ENCODE assay signal across 7 mouse cellular contexts in genomic region chr7:83631828-83632681, GRCm38 (mm10). TPM values are rescaled to one million over a fixed set of nuclear protein-coding genes. Genes with fewer than 3 reads are reported as not detected.
A peak's percentile ranks its signal among the peaks of the same experiment; 100 is the strongest.
DNase-seq lines count a peak whose midpoint lies in the region; ATAC-seq lines count a peak whose summit lies in the region.

Stard5 (plus strand) TSS chr7:83631959.

- no peaks in the 10 kb centered on the region for H3K27me3 ChIP-seq in embryonic facial prominence, embryonic 10.5 days (replicated peaks; ENCODE audit: low read depth, poor library complexity, severe bottlenecking)
- no peaks in the 10 kb centered on the region for H3K27me3 ChIP-seq in limb, embryonic 10.5 days (ENCODE audit: low read depth, poor library complexity, severe bottlenecking)
- H3K27me3 ChIP-seq in midbrain, embryonic 13.5 days = no peaks in the 10 kb centered on the region

- H3K9ac ChIP-seq in midbrain, embryonic 13.5 days (replicated peaks) = peak within 1 kb of the TSS; percentile 72

- peak; percentile 96 for DNase-seq in adrenal gland, postnatal 10 days
- DNase-seq in embryonic facial prominence, embryonic 10.5 days (ENCODE audit: low spot score) = peak; percentile 91
- DNase-seq in kidney, adult 11 months = peak; percentile 97
- DNase-seq in limb, embryonic 10.5 days (ENCODE audit: low spot score) = peak; percentile 85
- DNase-seq in spleen, adult 12 weeks (ENCODE audit: low spot score) = peak; percentile 79

- ATAC-seq in granulocyte monocyte progenitor cell, adult 5-6 weeks (replicated peaks; ENCODE audit: poor library complexity, severe bottlenecking) = peak; percentile 92
- peak; percentile 99 for ATAC-seq in midbrain, embryonic 13.5 days

- H3K4me3 ChIP-seq in embryonic facial prominence, embryonic 10.5 days = peak within 1 kb of the TSS; percentile 77
- peak within 1 kb of the TSS; percentile 75 for H3K4me3 ChIP-seq in limb, embryonic 10.5 days
- peak within 1 kb of the TSS; percentile 59 for H3K4me3 ChIP-seq in midbrain, embryonic 13.5 days (replicated peaks)

- no peaks in the 10 kb centered on the region for H3K9me3 ChIP-seq in embryonic facial prominence, embryonic 10.5 days
- H3K9me3 ChIP-seq in limb, embryonic 10.5 days (replicated peaks) = no peaks in the 10 kb centered on the region
- H3K9me3 ChIP-seq in midbrain, embryonic 13.5 days = no peaks in the 10 kb centered on the region

- peaks cover 13% of the 10 kb centered on the region for H3K36me3 ChIP-seq in embryonic facial prominence, embryonic 10.5 days (replicated peaks)
- H3K36me3 ChIP-seq in limb, embryonic 10.5 days = peaks cover 7% of the 10 kb centered on the region
- 0 out of 2 replicates have a peak, but pooled peaks cover 4% of the 10 kb centered on the region for H3K36me3 ChIP-seq in midbrain, embryonic 13.5 days

- H3K4me2 ChIP-seq in midbrain, embryonic 13.5 days (replicated peaks) = peak within 1 kb of the TSS; percentile 76

- peak within 1 kb of the TSS; percentile 85 for H3K27ac ChIP-seq in embryonic facial prominence, embryonic 10.5 days (replicated peaks)
- H3K27ac ChIP-seq in limb, embryonic 10.5 days = peak within 1 kb of the TSS; percentile 85
- peak within 1 kb of the TSS; percentile 61; the same call in 1 of the 2 replicates for H3K27ac ChIP-seq in midbrain, embryonic 13.5 days

- H3K4me1 ChIP-seq in embryonic facial prominence, embryonic 10.5 days = peaks cover 26% of the 10 kb centered on the region
- peaks cover 18% of the 10 kb centered on the region for H3K4me1 ChIP-seq in limb, embryonic 10.5 days
- peaks cover 30% of the 10 kb centered on the region for H3K4me1 ChIP-seq in midbrain, embryonic 13.5 days (replicated peaks)

- WGBS in embryonic facial prominence, embryonic 10.5 days = under 1% methylated on average over 35 of the region's 35 CpGs
- 1% methylated on average over 35 of the region's 35 CpGs for WGBS in limb, embryonic 10.5 days
- under 1% methylated on average over 35 of the region's 35 CpGs for WGBS in midbrain, embryonic 13.5 days

RNA-seq across cellular contexts. Expression of gene Stard5, which starts in this region (rescaled TPM):
- 10 to 100 TPM; 30.1 to 35.2 TPM for total RNA-seq in adrenal gland, postnatal 10 days (2021)
- 15.1 and 16.8 TPM in 2 replicates for polyA plus RNA-seq in embryonic facial prominence, embryonic 10.5 days (2016; fragmentation: Nextera tagmentation; extraction: Ambion mirVana)
- total RNA-seq in granulocyte monocyte progenitor cell, adult 5-6 weeks (2014; fragmentation: Nextera tagmentation) = 9.7 and 17.4 TPM in 2 replicates
- total RNA-seq in granulocyte monocyte progenitor cell, adult 5-6 weeks (2017) = 8.5 and 10.7 TPM in 2 replicates
- 15.2 and 18.1 TPM in 2 replicates for polyA plus RNA-seq in limb, embryonic 10.5 days (2016; fragmentation: Nextera tagmentation; extraction: Ambion mirVana)
- polyA plus RNA-seq in midbrain, embryonic 13.5 days (2015; fragmentation: Nextera tagmentation; extraction: Ambion mirVana) = 7.8 and 9.0 TPM in 2 replicates

Comparison
In these comparisons a context has a peak if more than half of its experiments do, and no peak if none do; other contexts are left out.
1. Peak in every context shown above with its lines: DNase-seq, ATAC-seq, H3K4me3 ChIP-seq and H3K27ac ChIP-seq.